9 mouse cellular contexts compared by ENCODE assay signal in the genomic region with DNA sequence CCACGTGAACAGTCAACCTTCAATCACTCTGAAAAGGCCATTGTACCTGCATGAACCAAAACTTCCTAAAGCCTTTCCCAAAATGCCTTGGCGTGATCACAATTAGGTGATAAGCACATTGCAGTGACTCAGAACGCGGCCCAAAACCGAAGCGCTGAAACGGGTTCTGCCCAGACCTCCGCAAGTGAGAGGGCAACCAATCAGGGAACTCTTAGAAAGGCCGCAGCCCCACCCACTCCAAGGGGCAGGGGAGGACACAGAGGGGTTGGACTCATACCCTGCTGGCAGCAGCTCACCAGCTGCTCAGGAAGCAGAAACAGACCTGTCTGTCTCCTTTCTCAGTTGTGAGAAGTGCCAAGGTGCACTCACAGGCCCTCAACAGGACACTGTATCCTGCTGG. TPM values are rescaled to one million over a fixed set of nuclear protein-coding genes. Genes with fewer than 3 reads are reported as not detected.
DNase-seq lines count a peak whose midpoint lies in the region; ATAC-seq and TF ChIP-seq lines count a peak whose summit lies in the region.
"Had no signal": no experiment of that assay in that cellular context is flagged by ENCODE, and none has a peak within 500 bp of the region (broad histone marks: within the 10 kb centered on the region; RNA-seq: fewer than 3 reads in every experiment).

No protein-coding gene starts in this region.

- peaks cover 4% of the 10 kb centered on the region; the same call in 1 of the 2 replicates for H3K4me1 ChIP-seq in forebrain, embryonic 11.5 days (replicated peaks; ENCODE audit: control insufficient read depth, insufficient read depth, low read length)
- peaks cover 5% of the 10 kb centered on the region for H3K4me1 ChIP-seq in limb, embryonic 11.5 days (ENCODE audit: control insufficient read depth, insufficient read depth, low read length)
- H3K4me1 ChIP-seq in midbrain, embryonic 11.5 days (ENCODE audit: control insufficient read depth, insufficient read depth, low read length) = peaks cover 4% of the 10 kb centered on the region; the same call in 1 of the 2 replicates
- H3K4me1 ChIP-seq in thymus, adult 2 months (replicated peaks; ENCODE audit: control insufficient read depth, insufficient read depth, low read length) = peaks cover 22% of the 10 kb centered on the region

- no peak overlapping the region for H3K27ac ChIP-seq in forebrain, embryonic 11.5 days (ENCODE audit: low read depth, low read length)
- H3K27ac ChIP-seq in limb, embryonic 11.5 days (replicated peaks; ENCODE audit: low read depth, low read length) = no peak overlapping the region
- H3K27ac ChIP-seq in midbrain, embryonic 11.5 days (ENCODE audit: low read depth, low read length) = no peak overlapping the region
- no peak overlapping the region for H3K27ac ChIP-seq in thymus, adult 2 months (ENCODE audit: control insufficient read depth, insufficient read depth, low read length)

- H3K27me3 ChIP-seq in forebrain, embryonic 11.5 days (ENCODE audit: control insufficient read depth, insufficient read depth, low read length) = no peaks in the 10 kb centered on the region
- H3K27me3 ChIP-seq in limb, embryonic 11.5 days (ENCODE audit: control insufficient read depth, insufficient read depth, low read length) = no peaks in the 10 kb centered on the region
- no peaks in the 10 kb centered on the region for H3K27me3 ChIP-seq in midbrain, embryonic 11.5 days (ENCODE audit: control insufficient read depth, insufficient read depth, low read length)
- H3K27me3 ChIP-seq in thymus, adult 2 months (ENCODE audit: control insufficient read depth, insufficient read depth, low read length) = no peaks in the 10 kb centered on the region

- DNase-seq in ES-CJ7 (ENCODE audit: low read depth, low spot score) = peak; percentile 42
- DNase-seq in brain, embryonic 14.5 days (ENCODE audit: low read depth) = peak; percentile 30
- peak; percentile 63 for DNase-seq in forebrain, embryonic 11.5 days (ENCODE audit: low spot score)
- peak; percentile 46 for DNase-seq in limb, embryonic 11.5 days (ENCODE audit: low spot score)
- peak; percentile 83 for DNase-seq in midbrain, embryonic 11.5 days (ENCODE audit: low spot score, missing footprints)
- DNase-seq in thymus, adult 2 months = peak; percentile 40
- no peak for DNase-seq in frontal cortex, adult 2 months (ENCODE audit: extremely low spot score in 1 of 2, low spot score in 1 of 2)

- no peaks in the 10 kb centered on the region for H3K9me3 ChIP-seq in forebrain, embryonic 11.5 days (ENCODE audit: control insufficient read depth, low read length)
- no peaks in the 10 kb centered on the region for H3K9me3 ChIP-seq in limb, embryonic 11.5 days (ENCODE audit: control insufficient read depth, low read length)
- H3K9me3 ChIP-seq in midbrain, embryonic 11.5 days (ENCODE audit: control insufficient read depth, low read length) = no peaks in the 10 kb centered on the region

- no peak for TF ChIP-seq CTCF in brain, embryonic 14.5 days (IDR thresholded peaks at IDR 0.05; ENCODE audit: borderline replicate concordance, extremely low read depth, insufficient read depth, insufficient read length)
- no peak for TF ChIP-seq CTCF in thymus, adult 2 months (IDR thresholded peaks at IDR 0.05; ENCODE audit: borderline replicate concordance, control insufficient read depth, extremely low read depth, insufficient read depth, low read length, poor library complexity)

- H3K36me3 ChIP-seq in forebrain, embryonic 11.5 days (ENCODE audit: control insufficient read depth, insufficient read depth, low read length) = no peaks in the 10 kb centered on the region
- H3K36me3 ChIP-seq in limb, embryonic 11.5 days (ENCODE audit: control insufficient read depth, insufficient read depth, low read length) = no peaks in the 10 kb centered on the region
- H3K36me3 ChIP-seq in midbrain, embryonic 11.5 days (ENCODE audit: control insufficient read depth, insufficient read depth, low read length) = no peaks in the 10 kb centered on the region
- H3K36me3 ChIP-seq in thymus, adult 2 months (ENCODE audit: control insufficient read depth, insufficient read depth, low read length) = no peaks in the 10 kb centered on the region

- no peak for TF ChIP-seq POLR2A in brain, embryonic 14.5 days (IDR thresholded peaks at IDR 0.05; ENCODE audit: borderline replicate concordance, extremely low read depth, insufficient read depth, insufficient read length, poor library complexity, severe bottlenecking)
- TF ChIP-seq POLR2A in thymus, adult 2 months (IDR thresholded peaks at IDR 0.05; ENCODE audit: control insufficient read depth, extremely low read depth, insufficient read depth, low read length, poor library complexity) = no peak

- H3K9ac ChIP-seq in forebrain, embryonic 11.5 days (ENCODE audit: low read length) = no peak overlapping the region
- no peak overlapping the region for H3K9ac ChIP-seq in limb, embryonic 11.5 days (ENCODE audit: low read length)
- H3K9ac ChIP-seq in midbrain, embryonic 11.5 days (ENCODE audit: low read length) = no peak overlapping the region

- 2% methylated on average over 9 of the region's 9 CpGs for WGBS in forebrain, embryonic 11.5 days
- under 1% methylated on average over 9 of the region's 9 CpGs for WGBS in limb, embryonic 11.5 days
- WGBS in midbrain, embryonic 11.5 days = 3% methylated on average over 9 of the region's 9 CpGs
- 4% methylated on average over 9 of the region's 9 CpGs for WGBS in thymus, adult 2 months

- no peak overlapping the region for H3K4me3 ChIP-seq in forebrain, embryonic 11.5 days (ENCODE audit: low read depth, low read length)
- no peak overlapping the region for H3K4me3 ChIP-seq in limb, embryonic 11.5 days (ENCODE audit: low read depth, low read length)
- no peak overlapping the region for H3K4me3 ChIP-seq in midbrain, embryonic 11.5 days (ENCODE audit: low read depth, low read length)
- no peak overlapping the region for H3K4me3 ChIP-seq in thymus, adult 2 months (ENCODE audit: control insufficient read depth, insufficient read depth, low read length)
- H3K4me3 ChIP-seq: erythroblast, embryonic 14.5 days had no signal

- peak; percentile 74; the same call in 1 of the 2 replicates for ATAC-seq in forebrain, embryonic 11.5 days (replicated peaks; ENCODE audit: low FRiP score)
- ATAC-seq in hematopoietic stem cell, adult 5-6 weeks (replicated peaks in 1 of 2; ENCODE audit: insufficient read depth in 1 of 2, low FRiP score in 2 of 2, low TSS enrichment in 1 of 2, low read depth in 1 of 2, poor library complexity in 2 of 2, severe bottlenecking in 2 of 2) = peak; percentile 97 to 100
- ATAC-seq in limb, embryonic 11.5 days (ENCODE audit: insufficient number of reproducible peaks, low FRiP score, low TSS enrichment, low read depth) = peak; percentile 65; the same call in 1 of the 2 replicates
- peak; percentile 48; the same call in 1 of the 2 replicates for ATAC-seq in midbrain, embryonic 11.5 days (ENCODE audit: low FRiP score)

- peak overlapping the region; percentile 31; the same call in 1 of the 2 replicates for H3K4me2 ChIP-seq in forebrain, embryonic 11.5 days (ENCODE audit: low read depth, low read length, severe bottlenecking)
- peak overlapping the region; percentile 28; the same call in 1 of the 2 replicates for H3K4me2 ChIP-seq in limb, embryonic 11.5 days (ENCODE audit: low read depth, severe bottlenecking)
- H3K4me2 ChIP-seq in midbrain, embryonic 11.5 days = peak overlapping the region; percentile 23; the same call in 1 of the 2 replicates

RNA-seq across cellular contexts. Expression of gene Slc23a2, which starts 13.6 kb away (rescaled TPM):
- 36.3 and 40.9 TPM in 2 replicates for polyA plus RNA-seq in brain, embryonic 14.5 days (2012; rRNA removed)
- 13.5 and 14.2 TPM in 2 replicates for polyA plus RNA-seq in forebrain, embryonic 11.5 days (2014; fragmentation: Nextera tagmentation; extraction: Ambion mirVana)
- 35.5 and 53.3 TPM in 2 replicates for total RNA-seq in hematopoietic stem cell, adult 5-6 weeks (2017)
- 9.7 and 12.0 TPM in 2 replicates for polyA plus RNA-seq in limb, embryonic 11.5 days (2014; fragmentation: Nextera tagmentation; extraction: Ambion mirVana)
- 9.8 and 9.9 TPM in 2 replicates for polyA plus RNA-seq in midbrain, embryonic 11.5 days (2014; fragmentation: Nextera tagmentation; extraction: Ambion mirVana)
- polyA plus RNA-seq in thymus, adult 2 months (2012; rRNA removed) = 50.8 and 51.7 TPM in 2 replicates
- 86.7 and 98.5 TPM in 2 replicates for polyA plus RNA-seq in frontal cortex, adult 2 months (2012; rRNA removed)
- polyA plus RNA-seq: erythroblast, embryonic 14.5 days had no signal

Comparison
In these comparisons a context has a peak if more than half of its experiments do, and no peak if none do; other contexts are left out.
1. DNase-seq: peak in ES-CJ7 (single experiment), brain, embryonic 14.5 days (single experiment), forebrain, embryonic 11.5 days (single experiment), limb, embryonic 11.5 days (single experiment), midbrain, embryonic 11.5 days (single experiment) and thymus, adult 2 months (single experiment); none in frontal cortex, adult 2 months (0 of 2).
2. ATAC-seq: peak in every context shown above with its lines; median percentile 98 in hematopoietic stem cell, adult 5-6 weeks; 74 in forebrain, embryonic 11.5 days; 65 in limb, embryonic 11.5 days; 48 in midbrain, embryonic 11.5 days.
3. Peak in every context shown above with its lines, with median percentiles within 50 percentile points of each other: H3K4me2 ChIP-seq.